Mouse (Mus musculus) lung, embryonic 16.5 days (tissue): Measurements from ENCODE around the gene Patj. TPM values are rescaled to one million over a fixed set of nuclear protein-coding genes. Genes with fewer than 3 reads are reported as not detected.
A peak's percentile ranks its signal among the peaks of the same experiment; 100 is the strongest.

ENCODE experiments used
- ATAC-seq: fragments of 200-750 bp; cut with Nextera tagmentation; 2 replicates; pipeline ENCODE4 v1.8.0; 2017; ENCODE audit warnings: low read depth, mild to moderate bottlenecking, moderate library complexity
- H3K27ac ChIP-seq: fragments of 300-500 bp; sonication (generic); 2 replicates; pipeline ENCODE4 v1.5.1; 2014; ENCODE audit warnings: mild to moderate bottlenecking, control low read depth, low read length
- H3K27me3 ChIP-seq: fragments of 300-500 bp; sonication (generic); 2 replicates; pipeline ENCODE4 v1.6.1; 2014; ENCODE audit warnings: low read depth, low read length, mixed read lengths; ENCODE audit not compliant: control insufficient read depth, insufficient read depth
- H3K36me3 ChIP-seq: fragments of 300-500 bp; sonication (generic); 2 replicates; pipeline ENCODE4 v1.6.1; 2014; ENCODE audit warnings: low read length; ENCODE audit not compliant: control insufficient read depth, insufficient read depth
- H3K4me1 ChIP-seq: fragments of 300-500 bp; sonication (generic); replicated peaks from 2 replicates; pipeline ENCODE4 v1.6.1; 2014; ENCODE audit warnings: low read length, mixed read lengths; ENCODE audit not compliant: control insufficient read depth, insufficient read depth
- H3K4me2 ChIP-seq: fragments of 300-500 bp; sonication (generic); 2 replicates; pipeline ENCODE4 v1.6.1; 2014; ENCODE audit warnings: low read depth, low read length, control low read depth
- H3K4me3 ChIP-seq: fragments of 300-500 bp; sonication (generic); 2 replicates; pipeline ENCODE4 v1.5.1; 2014; ENCODE audit warnings: mild to moderate bottlenecking, low read length, control low read depth
- H3K9ac ChIP-seq: fragments of 300-500 bp; sonication (generic); 2 replicates; pipeline ENCODE4 v1.6.1; 2014; ENCODE audit warnings: low read length, control low read depth
- H3K9me3 ChIP-seq: fragments of 300-500 bp; sonication (generic); 2 replicates; pipeline ENCODE4 v1.6.1; 2016; ENCODE audit warnings: low read length; ENCODE audit not compliant: control insufficient read depth
- WGBS: fragments of 180-500 bp; shearing (Covaris S2); extraction: QIAGEN DNeasy Blood & Tissue Kit; methylation state at CpG from one replicate; pipeline ENCODE4 v1.1.7; 2014; 5-methylcytosine and 5-hydroxymethylcytosine counted together
- polyA plus RNA-seq: library from polyadenylated mRNA; unstranded; fragments of >200 nt; fragmentation: Nextera tagmentation; extraction: Ambion mirVana; gene quantifications from 2 replicates; pipeline ENCODE4 v1.2.1, GENCODE M21; 2015

The Patj gene
- polyA plus RNA-seq, 1 experiment from 2014 or later, result 21.2 TPM

- Histone ChIP-seq H3K36me3 (no peaks in the 10 kb centered on the region), H3K4me2 (no peak overlapping the region), H3K4me1 (peaks cover 14% of the 10 kb centered on the region), H3K27ac (no peak overlapping the region), H3K27me3 (peaks cover 10% of the 10 kb centered on the region), H3K9me3 (no peaks in the 10 kb centered on the region), H3K4me3 (no peak overlapping the region), H3K9ac (no peak overlapping the region)
- ATAC-seq, result no peak
- 46% methylated on average over 7 of the region's 7 CpGs for WGBS
Observed at GRCm38 (mm10) chr4:98728716-98729115, 333.1 kb downstream of the Patj start.

GRCm38 (mm10) chr4:98733660-98734059, 338.1 kb downstream of the Patj start:
- no peaks in the 10 kb centered on the region for H3K36me3 ChIP-seq
- ATAC-seq, result no peak

GRCm38 (mm10) chr4:98739753-98740152, 344.2 kb downstream of the Patj start:
- H3K9ac ChIP-seq, result no peak overlapping the region
- 17% methylated on average over 2 of the region's 2 CpGs for WGBS
- no peaks in the 10 kb centered on the region for H3K27me3 ChIP-seq
- ATAC-seq, result 0 out of 2 replicates have a peak, but pooled peaks have one; percentile 51
- no peaks in the 10 kb centered on the region for H3K9me3 ChIP-seq
- H3K4me1 ChIP-seq, result no peaks in the 10 kb centered on the region; the same call in 1 of the 2 replicates
- no peak overlapping the region for H3K4me2 ChIP-seq
- no peaks in the 10 kb centered on the region for H3K36me3 ChIP-seq
- no peak overlapping the region for H3K27ac ChIP-seq
- no peak overlapping the region for H3K4me3 ChIP-seq

More at GRCm38 (mm10) chr4:98733660-98734059, 338.1 kb downstream of the Patj start:
- no peak overlapping the region for H3K27ac ChIP-seq
- H3K9ac ChIP-seq, result no peak overlapping the region
- H3K4me1 ChIP-seq, result no peaks in the 10 kb centered on the region
- no peak overlapping the region for H3K4me3 ChIP-seq
- H3K27me3 ChIP-seq, result no peaks in the 10 kb centered on the region
- H3K9me3 ChIP-seq, result no peaks in the 10 kb centered on the region
- WGBS, result 90% methylated on average over 16 of the region's 16 CpGs
- H3K4me2 ChIP-seq, result no peak overlapping the region

- H3K27me3 ChIP-seq, result no peaks in the 10 kb centered on the region
- no peak overlapping the region for H3K4me2 ChIP-seq
- ATAC-seq, result peak; percentile 45; the same call in 1 of the 2 replicates
- H3K9me3 ChIP-seq, result no peaks in the 10 kb centered on the region
- H3K4me3 ChIP-seq, result no peak overlapping the region
- no peak overlapping the region for H3K9ac ChIP-seq
- WGBS, result 41% methylated on average over 3 of the region's 3 CpGs
- H3K4me1 ChIP-seq, result no peaks in the 10 kb centered on the region; the same call in 1 of the 2 replicates
- H3K36me3 ChIP-seq, result no peaks in the 10 kb centered on the region
- H3K27ac ChIP-seq, result peak overlapping the region; percentile 39; the same call in 1 of the 2 replicates
Observed at GRCm38 (mm10) chr4:98743209-98743905, 347.8 kb downstream of the Patj start.

GRCm38 (mm10) chr4:98743906-98744210, 348.3 kb downstream of the Patj start:
- no peak overlapping the region for H3K9ac ChIP-seq
- no peak overlapping the region for H3K27ac ChIP-seq
- no peaks in the 10 kb centered on the region for H3K27me3 ChIP-seq
- H3K36me3 ChIP-seq, result no peaks in the 10 kb centered on the region
- H3K4me1 ChIP-seq, result no peaks in the 10 kb centered on the region; the same call in 1 of the 2 replicates
- H3K9me3 ChIP-seq, result no peaks in the 10 kb centered on the region
- no peak overlapping the region for H3K4me2 ChIP-seq
- ATAC-seq, result peak; percentile 64; the same call in 1 of the 2 replicates
- H3K4me3 ChIP-seq, result no peak overlapping the region
- WGBS, result 19% methylated on average over 7 of the region's 7 CpGs

- Histone ChIP-seq H3K36me3 (peaks cover 4% of the 10 kb centered on the region), H3K27me3 (no peaks in the 10 kb centered on the region), H3K27ac (no peak overlapping the region), H3K4me1 (0 out of 2 replicates have a peak, but pooled peaks cover under 1% of the 10 kb centered on the region), H3K4me2 (no peak overlapping the region), H3K9ac (no peak overlapping the region), H3K9me3 (no peaks in the 10 kb centered on the region), H3K4me3 (no peak overlapping the region)
- ATAC-seq, result no peak
- WGBS, result 75% methylated on average over 4 of the region's 4 CpGs
Observed at GRCm38 (mm10) chr4:98754456-98754855, 358.9 kb downstream of the Patj start.

GRCm38 (mm10) chr4:98756141-98756540, 360.6 kb downstream of the Patj start:
- no peaks in the 10 kb centered on the region for H3K9me3 ChIP-seq
- H3K4me1 ChIP-seq, result 0 out of 2 replicates have a peak, but pooled peaks cover 4% of the 10 kb centered on the region
- H3K4me3 ChIP-seq, result no peak overlapping the region
- no peak overlapping the region for H3K4me2 ChIP-seq
- no peak overlapping the region for H3K9ac ChIP-seq
- no peak for ATAC-seq
- 52% methylated on average over 11 of the region's 11 CpGs for WGBS
- no peak overlapping the region for H3K27ac ChIP-seq
- H3K36me3 ChIP-seq, result peaks cover 6% of the 10 kb centered on the region
- H3K27me3 ChIP-seq, result no peaks in the 10 kb centered on the region

- peak overlapping the region; percentile 80 for H3K27ac ChIP-seq
- no peak overlapping the region for H3K4me2 ChIP-seq
- peak; percentile 92 for ATAC-seq
- no peaks in the 10 kb centered on the region for H3K9me3 ChIP-seq
- H3K36me3 ChIP-seq, result peaks cover 10% of the 10 kb centered on the region
- H3K9ac ChIP-seq, result no peak overlapping the region
- no peaks in the 10 kb centered on the region for H3K27me3 ChIP-seq
- 0 out of 2 replicates have a peak, but pooled peaks cover 4% of the 10 kb centered on the region for H3K4me1 ChIP-seq
- H3K4me3 ChIP-seq, result no peak overlapping the region
- 14% methylated on average over 4 of the region's 4 CpGs for WGBS
Observed at GRCm38 (mm10) chr4:98758012-98758821, 362.6 kb downstream of the Patj start.

GRCm38 (mm10) chr4:98758872-98759518, 363.4 kb downstream of the Patj start:
- Histone ChIP-seq H3K27me3 (no peaks in the 10 kb centered on the region), H3K9ac (no peak overlapping the region; the same call in 1 of the 2 replicates), H3K27ac (peak overlapping the region; percentile 80), H3K9me3 (no peaks in the 10 kb centered on the region), H3K4me1 (0 out of 2 replicates have a peak, but pooled peaks cover 4% of the 10 kb centered on the region), H3K36me3 (peaks cover 10% of the 10 kb centered on the region), H3K4me2 (no peak overlapping the region), H3K4me3 (no peak overlapping the region)
- 57% methylated on average over 3 of the region's 3 CpGs for WGBS
- peak; percentile 27 for ATAC-seq
